Mouse (Mus musculus) gastrocnemius, postnatal 25 days (tissue): Measurements from ENCODE around the gene Gm5426. TPM values are rescaled to one million over a fixed set of nuclear protein-coding genes. Genes with fewer than 3 reads are reported as not detected.
"Not testable (repeated sequence)": the region's sequence is repeated elsewhere in the genome, so short reads cannot be mapped to it uniquely, and the experiment has no call there.

ENCODE experiments used
- DNase-seq: peaks from one replicate; pipeline ENCODE4 v3.0.0; 2022
- long read RNA-seq, 2 experiments: library from polyadenylated mRNA; stranded (forward); transcript quantifications; one replicate each; pipeline ENCODE4 v2.0.0; 2021
- total RNA-seq, 2 experiments: library from RNA; stranded (reverse); gene quantifications; 1 replicate in 1 of 2; 2 replicates in 1 of 2; pipeline ENCODE4 v1.2.3; 2021

Gene Gm5426
- not detected for total RNA-seq
- long read RNA-seq, experiment 1: 0 reads
- long read RNA-seq, experiment 2: 0 reads

- not testable (repeated sequence) for DNase-seq
These were observed at the start of gene Gm5426 for GRCm38 (mm10) chr10:96136451-96136850. Gm5426 (plus strand) TSS chr10:96136603.

- no peak for DNase-seq
These were observed 46.7 kb upstream of the Gm5426 start for GRCm38 (mm10) chr10:96089744-96090143.

GRCm38 (mm10) chr10:96090388-96090787 lies 46.0 kb upstream of the Gm5426 start:
- no peak for DNase-seq

GRCm38 (mm10) chr10:96093890-96094531 lies 42.4 kb upstream of the Gm5426 start:
- DNase-seq: no peak

- DNase-seq: no peak
These were observed 41.8 kb upstream of the Gm5426 start for GRCm38 (mm10) chr10:96094559-96094958.

- DNase-seq: no peak
These were observed 39.7 kb upstream of the Gm5426 start for GRCm38 (mm10) chr10:96096730-96097129.

GRCm38 (mm10) chr10:96101035-96101434 lies 35.4 kb upstream of the Gm5426 start:
- no peak for DNase-seq

GRCm38 (mm10) chr10:96104158-96104557 lies 32.2 kb upstream of the Gm5426 start:
- no peak for DNase-seq

- DNase-seq: no peak
These were observed 31.8 kb upstream of the Gm5426 start for GRCm38 (mm10) chr10:96104624-96105023.

- no peak for DNase-seq
These were observed 31.3 kb upstream of the Gm5426 start for GRCm38 (mm10) chr10:96105124-96105523.

- no peak for DNase-seq
These were observed 29.3 kb upstream of the Gm5426 start for GRCm38 (mm10) chr10:96106972-96107720.

- DNase-seq: no peak
These were observed 28.6 kb upstream of the Gm5426 start for GRCm38 (mm10) chr10:96107825-96108224.

GRCm38 (mm10) chr10:96115325-96115724 lies 21.1 kb upstream of the Gm5426 start:
- DNase-seq: no peak

GRCm38 (mm10) chr10:96120821-96121220 lies 15.6 kb upstream of the Gm5426 start:
- no peak for DNase-seq

GRCm38 (mm10) chr10:96121249-96122010 lies 15.0 kb upstream of the Gm5426 start:
- no peak for DNase-seq

GRCm38 (mm10) chr10:96123885-96124284 lies 12.5 kb upstream of the Gm5426 start:
- no peak for DNase-seq

GRCm38 (mm10) chr10:96124290-96124689 lies 12.1 kb upstream of the Gm5426 start:
- no peak for DNase-seq

- no peak for DNase-seq
These were observed 10.5 kb upstream of the Gm5426 start for GRCm38 (mm10) chr10:96125771-96126454.

- DNase-seq: no peak
These were observed 7.2 kb upstream of the Gm5426 start for GRCm38 (mm10) chr10:96129213-96129612.

GRCm38 (mm10) chr10:96130406-96130805 lies 6.0 kb upstream of the Gm5426 start:
- no peak for DNase-seq

GRCm38 (mm10) chr10:96131112-96131511 lies 5.3 kb upstream of the Gm5426 start:
- DNase-seq: no peak

GRCm38 (mm10) chr10:96132161-96132560 lies 4.2 kb upstream of the Gm5426 start:
- peak; percentile 11 for DNase-seq
